Mouse (Mus musculus): ENCODE measurements around the gene Nupl2.

GRCm38 (mm10) chr5:24208505-24208904 is 43.7 kb downstream of the Nupl2 start:
- no peak for TF ChIP-seq CTCF (IDR thresholded peaks at IDR 0.05; ENCODE audit: extremely low read depth, insufficient read depth, low read length)
- TF ChIP-seq POLR2A (IDR thresholded peaks at IDR 0.05; ENCODE audit: extremely low read depth, insufficient read depth, low read length): no peak
